15 mouse cellular contexts compared by ENCODE assay signal in genomic region chr2:11174101-11174500, GRCm38 (mm10). TPM values are rescaled to one million over a fixed set of nuclear protein-coding genes. Genes with fewer than 3 reads are reported as not detected.
A peak's percentile ranks its signal among the peaks of the same experiment; 100 is the strongest.
DNase-seq lines count a peak whose midpoint lies in the region; TF ChIP-seq lines count a peak whose summit lies in the region.
"Had no signal": no experiment of that assay in that cellular context is flagged by ENCODE, and none has a peak within 500 bp of the region (broad histone marks: within the 10 kb centered on the region; RNA-seq: fewer than 3 reads in every experiment).

No protein-coding gene starts in this region.

- TF ChIP-seq CTCF in thymus, adult 2 months (IDR thresholded peaks at IDR 0.05; ENCODE audit: borderline replicate concordance, control insufficient read depth, extremely low read depth, insufficient read depth, low read length, poor library complexity): no peak

- peak; percentile 21 for DNase-seq in left cerebral cortex, postnatal 4 days
- DNase-seq in left cerebral cortex, postnatal 36 days (ENCODE audit: low spot score in 2 of 2): no peak
- no peak for DNase-seq in thymus, adult 2 months
- no peak for DNase-seq in thymus, postnatal 0 days (ENCODE audit: low spot score)
- peak; percentile 42 to 60 for DNase-seq in gastrocnemius, adult 8-10 months (ENCODE audit: low spot score in 2 of 2)
- peak; percentile 31 for DNase-seq in naive thymus-derived CD4-positive, alpha-beta T cell, adult 2 months (ENCODE audit: low read depth)
- no peak for DNase-seq in ovary, postnatal 14 days (ENCODE audit: low spot score)
- no peak for DNase-seq in right cerebral cortex, postnatal 14 days
- DNase-seq: cerebellum, adult 9-11 months; heart, postnatal 36 days; right cerebral cortex, postnatal 4 days had no signal

- peak overlapping the region; percentile 96 for H3K27ac ChIP-seq in thymus, adult 2 months (ENCODE audit: control insufficient read depth, insufficient read depth, low read length)
- H3K27ac ChIP-seq: heart, embryonic 13.5 days; limb, embryonic 12.5 days; liver, embryonic 15.5 days had no signal

- intact Hi-C loops in left cerebral cortex, postnatal 4 days (cut with DNase I): no loop called here
- intact Hi-C loops in left cerebral cortex, postnatal 36 days (cut with DNase I): loop anchor here (5.0 kb wide), 1 partner anchor 113 kb away; no protein-coding TSS in a partner anchor

- H3K4me1 ChIP-seq in thymus, adult 2 months (replicated peaks; ENCODE audit: control insufficient read depth, insufficient read depth, low read length): peaks cover 24% of the 10 kb centered on the region

- no peaks in the 10 kb centered on the region for H3K27me3 ChIP-seq in thymus, adult 2 months (ENCODE audit: control insufficient read depth, insufficient read depth, low read length)

- H3K36me3 ChIP-seq in thymus, adult 2 months (ENCODE audit: control insufficient read depth, insufficient read depth, low read length): peaks cover 7% of the 10 kb centered on the region; the same call in 1 of the 2 replicates
- H3K36me3 ChIP-seq: heart, embryonic 13.5 days; limb, embryonic 12.5 days; liver, embryonic 15.5 days had no signal

- no peak for TF ChIP-seq POLR2A in thymus, adult 2 months (IDR thresholded peaks at IDR 0.05; ENCODE audit: control insufficient read depth, extremely low read depth, insufficient read depth, low read length, poor library complexity)

- peak overlapping the region; percentile 42 for H3K4me3 ChIP-seq in thymus, adult 2 months (ENCODE audit: control insufficient read depth, insufficient read depth, low read length)
- H3K4me3 ChIP-seq: heart, embryonic 13.5 days; left cerebral cortex, adult 2 months; limb, embryonic 12.5 days; liver, embryonic 15.5 days had no signal

- 46% methylated on average over 4 of the region's 4 CpGs for WGBS in thymus, adult 2 months

RNA-seq across cellular contexts. Expression of gene Prkcq, which starts 2.2 kb away (rescaled TPM):
- 1 to 10 TPM; 6.6 to 7.0 TPM for total RNA-seq in left cerebral cortex, postnatal 4 days (2021)
- total RNA-seq in left cerebral cortex, postnatal 36 days (2021): 1 to 10 TPM; 8.1 to 9.5 TPM
- 48.4 and 48.5 TPM in 2 replicates for polyA plus RNA-seq in thymus, adult 2 months (2012; rRNA removed)
- 54.6 and 63.1 TPM in 2 replicates for polyA plus RNA-seq in thymus, postnatal 0 days (2015; fragmentation: Nextera tagmentation; extraction: Ambion mirVana)
- 10 to 100 TPM; 84.4 to 90.5 (median 86.1) TPM for total RNA-seq in gastrocnemius, adult 8-10 months (2022)

Comparison
In these comparisons a context has a peak if more than half of its experiments do, and no peak if none do; other contexts are left out.
1. DNase-seq: peak in left cerebral cortex, postnatal 4 days (single experiment), gastrocnemius, adult 8-10 months (2 of 2) and naive thymus-derived CD4-positive, alpha-beta T cell, adult 2 months (single experiment); none in left cerebral cortex, postnatal 36 days (0 of 2), thymus, adult 2 months (single experiment), thymus, postnatal 0 days (single experiment), ovary, postnatal 14 days (single experiment) and right cerebral cortex, postnatal 14 days (single experiment).
2. RNA of gene Prkcq, which starts 2.2 kb away (total RNA-seq): 84.4 to 90.5 TPM in gastrocnemius, adult 8-10 months; 8.1 to 9.5 TPM in left cerebral cortex, postnatal 36 days and 6.6 to 7.0 TPM in left cerebral cortex, postnatal 4 days; every median in the first group is over 4 times any median in the second.